Mouse (Mus musculus) midbrain, postnatal 0 days (tissue): ENCODE results near the gene Brap. TPM values are rescaled to one million over a fixed set of nuclear protein-coding genes. Genes with fewer than 3 reads are reported as not detected.

Experiments used
- ATAC-seq: fragments of 200-750 bp; cut with Nextera tagmentation; 2 replicates; pipeline ENCODE4 v1.8.0; 2017; ENCODE audit warnings: moderate number of reproducible peaks, mild to moderate bottlenecking, moderate TSS enrichment, moderate library complexity; ENCODE audit not compliant: low FRiP score
- DNase-seq: peaks from one replicate; pipeline ENCODE4 v3.0.0-alpha.2; 2015; ENCODE audit warnings: low spot score
- H3K27ac ChIP-seq: fragments of 300-500 bp; sonication (generic); 2 replicates; pipeline ENCODE4 v1.5.1; 2014; ENCODE audit warnings: low read depth, mild to moderate bottlenecking, low read length, mixed read lengths
- H3K27me3 ChIP-seq: fragments of 300-500 bp; sonication (generic); 2 replicates; pipeline ENCODE4 v1.6.1; 2014; ENCODE audit warnings: low read length, control low read depth, mixed read lengths; ENCODE audit not compliant: insufficient read depth
- H3K36me3 ChIP-seq: fragments of 300-500 bp; sonication (generic); 2 replicates; pipeline ENCODE4 v1.6.1; 2014; ENCODE audit warnings: low read length, control low read depth, mixed read lengths; ENCODE audit not compliant: insufficient read depth
- H3K4me1 ChIP-seq: fragments of 300-500 bp; sonication (generic); 2 replicates; pipeline ENCODE4 v1.6.1; 2014; ENCODE audit warnings: mild to moderate bottlenecking, control low read depth, antibody characterized with exemption, low read length, mixed read lengths; ENCODE audit not compliant: insufficient read depth
- H3K4me2 ChIP-seq: fragments of 300-500 bp; sonication (generic); 2 replicates; pipeline ENCODE4 v1.6.1; 2014; ENCODE audit warnings: low read depth, mild to moderate bottlenecking, low read length, mixed read lengths; ENCODE audit not compliant: poor library complexity, severe bottlenecking
- H3K4me3 ChIP-seq: fragments of 300-500 bp; sonication (generic); 2 replicates; pipeline ENCODE4 v1.5.1; 2014; ENCODE audit warnings: low read depth, mild to moderate bottlenecking, low read length, moderate library complexity
- H3K9ac ChIP-seq: fragments of 300-500 bp; sonication (generic); replicated peaks from 2 replicates; pipeline ENCODE4 v1.6.1; 2014; ENCODE audit warnings: mild to moderate bottlenecking, low read length, moderate library complexity, mixed read lengths; ENCODE audit not compliant: poor library complexity, severe bottlenecking
- H3K9me3 ChIP-seq: fragments of 300-500 bp; sonication (generic); 2 replicates; pipeline ENCODE4 v1.6.1; 2016; ENCODE audit warnings: low read length, control low read depth
- CTCF ChIP-seq: IDR thresholded peaks from 2 replicates; pipeline ENCODE4 v1.5.1; 2016; ENCODE audit warnings: antibody characterized with exemption, mild to moderate bottlenecking
- WGBS: fragments of 180-500 bp; shearing (Covaris S2); extraction: QIAGEN DNeasy Blood & Tissue Kit; methylation state at CpG from one replicate; pipeline ENCODE4 v1.1.7; 2014; 5-methylcytosine and 5-hydroxymethylcytosine counted together
- polyA plus RNA-seq: library from polyadenylated mRNA; unstranded; fragments of >200 nt; fragmentation: Nextera tagmentation; extraction: Ambion mirVana; gene quantifications from 2 replicates; pipeline ENCODE4 v1.2.1, GENCODE M21; 2015
- total RNA-seq: library from RNA; depleted of rRNA; stranded (reverse); fragments of >200 nt; gene quantifications from 2 replicates; pipeline ENCODE4 v1.2.3, GENCODE M21; 2014

Brap gene
- total and polyA plus RNA-seq, 2 experiments from 2014 or later, result 43.5 to 48.2 TPM

GRCm38 (mm10) chr5:121704512-121705248, 44.3 kb downstream of the Brap start:
- no peaks in the 10 kb centered on the region for H3K27me3 ChIP-seq
- peak; percentile 31 for DNase-seq
- 5% methylated on average over 20 of the region's 20 CpGs for WGBS

GRCm38 (mm10) chr5:121710402-121710801, 50.0 kb downstream of the Brap start:
- Histone ChIP-seq H3K4me1 (peaks cover 4% of the 10 kb centered on the region; the same call in 1 of the 2 replicates), H3K9me3 (no peaks in the 10 kb centered on the region), H3K36me3 (no peaks in the 10 kb centered on the region), H3K27ac (no peak overlapping the region), H3K4me3 (peak overlapping the region; percentile 98), H3K27me3 (no peaks in the 10 kb centered on the region), H3K4me2 (peak overlapping the region; percentile 68; the same call in 1 of the 2 replicates), H3K9ac (no peak overlapping the region)
- ATAC-seq, result no peak
- no peak for TF ChIP-seq CTCF
- no peak for DNase-seq
- WGBS, result 50% methylated on average over 2 of the region's 2 CpGs

More at GRCm38 (mm10) chr5:121704512-121705248, 44.3 kb downstream of the Brap start:
- no peak overlapping the region for H3K27ac ChIP-seq
- H3K9ac ChIP-seq, result peak overlapping the region; percentile 29; the same call in 1 of the 2 replicates
- H3K4me3 ChIP-seq, result peak overlapping the region; percentile 20
- no peak for TF ChIP-seq CTCF
- no peaks in the 10 kb centered on the region for H3K9me3 ChIP-seq
- no peak for ATAC-seq
- H3K4me2 ChIP-seq, result peak overlapping the region; percentile 42
- no peaks in the 10 kb centered on the region for H3K4me1 ChIP-seq
- H3K36me3 ChIP-seq, result no peaks in the 10 kb centered on the region

GRCm38 (mm10) chr5:121710851-121711173, 50.4 kb downstream of the Brap start:
- H3K9ac ChIP-seq, result peak overlapping the region; percentile 98
- WGBS, result 1% methylated on average over 12 of the region's 12 CpGs
- H3K36me3 ChIP-seq, result no peaks in the 10 kb centered on the region
- H3K4me2 ChIP-seq, result peak overlapping the region; percentile 68
- H3K4me1 ChIP-seq, result peaks cover 8% of the 10 kb centered on the region; the same call in 1 of the 2 replicates
- no peak for TF ChIP-seq CTCF
- no peaks in the 10 kb centered on the region for H3K27me3 ChIP-seq
- peak overlapping the region; percentile 98; the same call in 1 of the 2 replicates for H3K27ac ChIP-seq
- DNase-seq (no peak), ATAC-seq (no peak)
- no peaks in the 10 kb centered on the region for H3K9me3 ChIP-seq
- peak overlapping the region; percentile 98 for H3K4me3 ChIP-seq

GRCm38 (mm10) chr5:121711174-121711927, 51.0 kb downstream of the Brap start, which contains the start of gene Atxn2:
TSS of gene Atxn2 (plus strand) at chr5:121711337.
- H3K4me2 ChIP-seq, result peak within 1 kb of the TSS; percentile 68
- H3K9me3 ChIP-seq, result no peaks in the 10 kb centered on the region
- peaks cover 8% of the 10 kb centered on the region; the same call in 1 of the 2 replicates for H3K4me1 ChIP-seq
- ATAC-seq, result peak; percentile 81
- peak within 1 kb of the TSS; percentile 98 for H3K27ac ChIP-seq
- H3K9ac ChIP-seq, result peak within 1 kb of the TSS; percentile 98
- H3K4me3 ChIP-seq, result peak within 1 kb of the TSS; percentile 98
- DNase-seq, result peak; percentile 90
- no peak for TF ChIP-seq CTCF
- H3K27me3 ChIP-seq, result no peaks in the 10 kb centered on the region
- WGBS, result 2% methylated on average over 35 of the region's 103 CpGs
- no peaks in the 10 kb centered on the region for H3K36me3 ChIP-seq

- Histone ChIP-seq H3K36me3 (no peaks in the 10 kb centered on the region), H3K9ac (peak overlapping the region; percentile 98), H3K4me1 (peaks cover 8% of the 10 kb centered on the region; the same call in 1 of the 2 replicates), H3K4me3 (peak overlapping the region; percentile 98), H3K27ac (peak overlapping the region; percentile 98), H3K9me3 (no peaks in the 10 kb centered on the region), H3K27me3 (no peaks in the 10 kb centered on the region), H3K4me2 (peak overlapping the region; percentile 68)
- no peak for TF ChIP-seq CTCF
- DNase-seq (no peak), ATAC-seq (peak; percentile 70)
- 1% methylated on average over 17 of the region's 57 CpGs for WGBS
Measured at GRCm38 (mm10) chr5:121711928-121712231, 51.5 kb downstream of the Brap start.
